Mouse (Mus musculus) ES-E14 (cell line): ENCODE results near the gene Olfr223. TPM values are rescaled to one million over a fixed set of nuclear protein-coding genes. Genes with fewer than 3 reads are reported as not detected.
A peak's percentile ranks its signal among the peaks of the same experiment; 100 is the strongest.

ENCODE experiments used
- DNase-seq: peaks from one replicate; pipeline ENCODE4 v3.0.0-alpha.2; 2013; ENCODE audit warnings: low read depth, low spot score
- H3K27ac ChIP-seq: 2 replicates; pipeline ENCODE4 v1.5.1; 2012; ENCODE audit warnings: low read depth, mild to moderate bottlenecking, low read length, moderate library complexity, mixed read lengths; ENCODE audit not compliant: poor library complexity, insufficient read depth, severe bottlenecking
- H3K36me3 ChIP-seq: 2 replicates; pipeline ENCODE4 v1.6.1; 2012; ENCODE audit warnings: mild to moderate bottlenecking, low read length, moderate library complexity, mixed read lengths; ENCODE audit not compliant: control insufficient read depth, poor library complexity, insufficient read depth, severe bottlenecking
- H3K4me1 ChIP-seq, 2 experiments: fragments of 150-350 bp in 1 of 2; sonication (generic) in 1 of 2; 2 replicates each; pipeline ENCODE4 v1.6.1; 2012; ENCODE audit warnings: low read length in 2 of 2, mild to moderate bottlenecking in 1 of 2, mixed read lengths in 1 of 2; ENCODE audit not compliant: control insufficient read depth in 2 of 2, insufficient read depth in 2 of 2, poor library complexity in 1 of 2
- H3K4me3 ChIP-seq, 2 experiments: fragments of 150-350 bp in 1 of 2; sonication (generic) in 1 of 2; 2 replicates each; pipeline ENCODE4 v1.5.1; 2012; ENCODE audit warnings: low read length in 2 of 2, low read depth in 1 of 2, mild to moderate bottlenecking in 1 of 2, mixed read lengths in 1 of 2; ENCODE audit not compliant: insufficient read depth in 1 of 2, poor library complexity in 1 of 2, severe bottlenecking in 1 of 2
- H3K9ac ChIP-seq: 2 replicates; pipeline ENCODE4 v1.6.1; 2012; ENCODE audit warnings: low read depth, mild to moderate bottlenecking, low read length, mixed read lengths; ENCODE audit not compliant: poor library complexity, insufficient read depth, severe bottlenecking
- H3K9me3 ChIP-seq: fragments of 150-350 bp; sonication (generic); 2 replicates; pipeline ENCODE4 v1.6.1; 2012; ENCODE audit warnings: low read depth, mild to moderate bottlenecking, low read length; ENCODE audit not compliant: control insufficient read depth, insufficient read depth
- CHD2 ChIP-seq: IDR thresholded peaks from 2 replicates; pipeline ENCODE4 v1.6.1; 2014; ENCODE audit warnings: mild to moderate bottlenecking, low read depth, low read length, inconsistent platforms
- HCFC1 ChIP-seq: IDR thresholded peaks from 2 replicates; pipeline ENCODE4 v1.6.1; 2012; ENCODE audit warnings: low read length, inconsistent platforms, borderline replicate concordance; ENCODE audit not compliant: insufficient read depth
- MAFK ChIP-seq: IDR thresholded peaks from 2 replicates; pipeline ENCODE4 v1.6.1; 2014; ENCODE audit warnings: mild to moderate bottlenecking, low read depth, low read length, inconsistent platforms; ENCODE audit not compliant: insufficient read depth
- ZC3H11A ChIP-seq: IDR thresholded peaks from 2 replicates; pipeline ENCODE4 v1.6.1; 2012; ENCODE audit warnings: low read depth, mild to moderate bottlenecking, inconsistent platforms, low read length, borderline replicate concordance
- ZNF384 ChIP-seq: IDR thresholded peaks from 2 replicates; pipeline ENCODE4 v1.6.1; 2012; ENCODE audit warnings: low read depth, low read length, inconsistent platforms
- in situ Hi-C, 2 experiments: fragments of 600-800 bp; cut with MboI; formaldehyde crosslinking; loops; one replicate each; pipeline ENCODE4 v1.15.1; 2025; ENCODE audit warnings: low sequenced_read_pairs in 2 of 2, inconsistent platforms in 1 of 2; ENCODE audit not compliant: unreplicated experiment in 2 of 2
- total RNA-seq: library from RNA; depleted of rRNA; stranded (reverse); fragments of 300-350 nt; gene quantifications from 2 replicates; pipeline ENCODE4 v1.2.3, GENCODE M21; 2012

Olfr223 gene
- total RNA-seq, 1 experiment, result not detected

GRCm38 (mm10) chr11:59602287-59602686, 9.2 kb upstream of the Olfr223 start:
- Histone ChIP-seq H3K36me3 (no peaks in the 10 kb centered on the region), H3K9ac (no peak overlapping the region), H3K9me3 (no peaks in the 10 kb centered on the region), H3K4me3 (no peak overlapping the region), H3K4me1 (no peaks in the 10 kb centered on the region), H3K27ac (no peak overlapping the region)
- in situ Hi-C loops, result no loop called here
- TF ChIP-seq ZNF384 (no peak), HCFC1 (no peak), CHD2 (no peak), MAFK (no peak), ZC3H11A (no peak)
- DNase-seq, result no peak

GRCm38 (mm10) chr11:59600872-59601271, 7.8 kb upstream of the Olfr223 start:
- H3K9me3 ChIP-seq, result no peaks in the 10 kb centered on the region
- no peak overlapping the region for H3K9ac ChIP-seq
- H3K27ac ChIP-seq, result no peak overlapping the region
- H3K4me1 ChIP-seq, result no peaks in the 10 kb centered on the region
- no peaks in the 10 kb centered on the region for H3K36me3 ChIP-seq
- no peak for DNase-seq
- in situ Hi-C loops, result no loop called here
- no peak overlapping the region for H3K4me3 ChIP-seq
- TF ChIP-seq ZNF384 (no peak), MAFK (no peak), ZC3H11A (no peak)

GRCm38 (mm10) chr11:59599211-59599610, 6.1 kb upstream of the Olfr223 start:
- in situ Hi-C loops, result no loop called here
- H3K9ac ChIP-seq, result no peak overlapping the region
- no peak for DNase-seq
- H3K4me3 ChIP-seq, result no peak overlapping the region
- no peaks in the 10 kb centered on the region for H3K9me3 ChIP-seq
- H3K36me3 ChIP-seq, result no peaks in the 10 kb centered on the region
- no peak overlapping the region for H3K27ac ChIP-seq
- H3K4me1 ChIP-seq, result no peaks in the 10 kb centered on the region
- TF ChIP-seq MAFK (no peak), CHD2 (no peak), HCFC1 (no peak)

GRCm38 (mm10) chr11:59596950-59597349, 3.9 kb upstream of the Olfr223 start:
- Histone ChIP-seq H3K9me3 (no peaks in the 10 kb centered on the region), H3K27ac (no peak overlapping the region), H3K4me3 (no peak overlapping the region), H3K9ac (no peak overlapping the region), H3K36me3 (no peaks in the 10 kb centered on the region), H3K4me1 (no peaks in the 10 kb centered on the region)
- in situ Hi-C loops, result no loop called here
- DNase-seq, result no peak
- TF ChIP-seq HCFC1 (no peak), ZNF384 (no peak), CHD2 (no peak), MAFK (no peak), ZC3H11A (no peak)

- TF ChIP-seq HCFC1 (no peak), ZC3H11A (no peak), MAFK (no peak), CHD2 (no peak), ZNF384 (0 out of 2 replicates have a peak, but pooled peaks have one; percentile 24)
- in situ Hi-C loops, result no loop called here
- no peak overlapping the region for H3K27ac ChIP-seq
- no peak overlapping the region for H3K4me3 ChIP-seq
- no peaks in the 10 kb centered on the region for H3K4me1 ChIP-seq
- DNase-seq, result no peak
- no peaks in the 10 kb centered on the region for H3K36me3 ChIP-seq
- H3K9me3 ChIP-seq, result no peaks in the 10 kb centered on the region
- H3K9ac ChIP-seq, result no peak overlapping the region
Measured at GRCm38 (mm10) chr11:59596091-59596490, 3.0 kb upstream of the Olfr223 start.
